Mouse (Mus musculus) intestine, embryonic 15.5 days (tissue): ENCODE results near the gene Ms4a3. TPM values are rescaled to one million over a fixed set of nuclear protein-coding genes. Genes with fewer than 3 reads are reported as not detected.

Experiments used
- polyA plus RNA-seq: library from polyadenylated mRNA; unstranded; fragments of >200 nt; fragmentation: Nextera tagmentation; extraction: Ambion mirVana; gene quantifications from 2 replicates; pipeline ENCODE4 v1.2.1, GENCODE M21; 2015

Gene Ms4a3
- polyA plus RNA-seq, 1 experiment from 2014 or later = 0.34 TPM

Other genes with a start within 250 kb of the Ms4a3 start
- gene Ms4a4c, start 236.1 kb downstream of the Ms4a3 start, polyA plus RNA-seq = 1.6 and 2.4 TPM in 2 replicates
- gene Ms4a4b, start 197.3 kb downstream of the Ms4a3 start, polyA plus RNA-seq = 0.46 and 0.53 TPM in 2 replicates
- gene Ms4a6c, start 171.5 kb downstream of the Ms4a3 start, polyA plus RNA-seq = 10.4 and 10.6 TPM in 2 replicates
- 0.06 TPM in 1 of 2 replicates, not detected in the other for gene Gm8369, start 154.9 kb downstream of the Ms4a3 start, polyA plus RNA-seq
- gene Ms4a6b, start 124.3 kb downstream of the Ms4a3 start, polyA plus RNA-seq = 6.8 and 8.4 TPM in 2 replicates
- 2.8 and 4.0 TPM in 2 replicates for gene Ms4a4d, start 104.0 kb downstream of the Ms4a3 start, polyA plus RNA-seq
- 6.0 and 6.4 TPM in 2 replicates for gene Ms4a6d, start 36.0 kb downstream of the Ms4a3 start, polyA plus RNA-seq
- gene Ms4a2, start 17.1 kb downstream of the Ms4a3 start, polyA plus RNA-seq = 0.15 and 0.18 TPM in 2 replicates
- gene Oosp2, start 19.7 kb upstream of the Ms4a3 start, polyA plus RNA-seq = not detected in 2 replicates
- gene Oosp1, start 50.3 kb upstream of the Ms4a3 start, polyA plus RNA-seq = not detected in 2 replicates
- not detected in 2 replicates for gene Oosp3, start 56.2 kb upstream of the Ms4a3 start, polyA plus RNA-seq
- not detected in 2 replicates for gene Gif, start 106.7 kb upstream of the Ms4a3 start, polyA plus RNA-seq
- gene Mrpl16, start 129.5 kb upstream of the Ms4a3 start, polyA plus RNA-seq = 58.3 and 63.8 TPM in 2 replicates
- 41.6 and 44.8 TPM in 2 replicates for gene Stx3, start 178.6 kb upstream of the Ms4a3 start, polyA plus RNA-seq
- not detected in 2 replicates for gene Olfr1417, start 198.4 kb upstream of the Ms4a3 start, polyA plus RNA-seq
- gene Olfr1418, start 220.2 kb upstream of the Ms4a3 start, polyA plus RNA-seq = not detected in 2 replicates
- not detected in 2 replicates for gene Olfr1419, start 234.3 kb upstream of the Ms4a3 start, polyA plus RNA-seq
- not detected in 2 replicates for gene Olfr1420, start 245.7 kb upstream of the Ms4a3 start, polyA plus RNA-seq